Mouse (Mus musculus) myocyte (in vitro differentiated cells): Measurements from ENCODE around the gene Tmem100.

ENCODE experiments used
- CEBPB ChIP-seq: IDR thresholded peaks from 2 replicates; pipeline ENCODE4 v1.6.1; 2011; ENCODE audit warnings: mild to moderate bottlenecking, moderate library complexity; ENCODE audit not compliant: poor library complexity, insufficient read depth, severe bottlenecking
- E2F4 ChIP-seq: IDR thresholded peaks from one replicate; pipeline ENCODE4 v1.6.1; 2011; ENCODE audit warnings: mild to moderate bottlenecking, control low read depth, moderate library complexity; ENCODE audit not compliant: insufficient read depth
- MAX ChIP-seq: IDR thresholded peaks from one replicate; pipeline ENCODE4 v1.6.1; 2011; ENCODE audit warnings: low read depth, mild to moderate bottlenecking, control low read depth
- MYOD1 ChIP-seq, 3 experiments: IDR thresholded peaks; one replicate each; pipeline ENCODE4 v1.6.1; 2011; ENCODE audit warnings: control low read depth in 2 of 3, low read depth in 2 of 3, mild to moderate bottlenecking in 2 of 3, moderate library complexity in 1 of 3; ENCODE audit not compliant: insufficient read length in 2 of 3, control insufficient read depth in 1 of 3
- MYOG ChIP-seq, 3 experiments: IDR thresholded peaks; one replicate each; pipeline ENCODE4 v1.6.1; 2011; ENCODE audit warnings: control low read depth in 2 of 3, low read depth in 2 of 3, mild to moderate bottlenecking in 2 of 3; ENCODE audit not compliant: insufficient read length in 2 of 3, control insufficient read depth in 1 of 3, insufficient read depth in 1 of 3
- POLR2A ChIP-seq: IDR thresholded peaks from one replicate; pipeline ENCODE4 v1.6.1; 2011; ENCODE audit warnings: low read depth, mild to moderate bottlenecking, control low read depth, moderate library complexity; ENCODE audit not compliant: insufficient read length
- POLR2AphosphoS2 ChIP-seq: IDR thresholded peaks from one replicate; pipeline ENCODE4 v1.6.1; 2011; ENCODE audit warnings: low read depth, control low read depth; ENCODE audit not compliant: insufficient read length
- SRF ChIP-seq: IDR thresholded peaks from one replicate; pipeline ENCODE4 v1.6.1; 2011; ENCODE audit warnings: low read depth; ENCODE audit not compliant: control insufficient read depth, insufficient read length
- TCF12 ChIP-seq: IDR thresholded peaks from one replicate; pipeline ENCODE4 v1.6.1; 2011; ENCODE audit warnings: mild to moderate bottlenecking, control low read depth; ENCODE audit not compliant: poor library complexity, insufficient read depth, severe bottlenecking
- USF1 ChIP-seq: IDR thresholded peaks from one replicate; pipeline ENCODE4 v1.6.1; 2011; ENCODE audit warnings: low read depth, mild to moderate bottlenecking, control low read depth, moderate library complexity

DNA sequence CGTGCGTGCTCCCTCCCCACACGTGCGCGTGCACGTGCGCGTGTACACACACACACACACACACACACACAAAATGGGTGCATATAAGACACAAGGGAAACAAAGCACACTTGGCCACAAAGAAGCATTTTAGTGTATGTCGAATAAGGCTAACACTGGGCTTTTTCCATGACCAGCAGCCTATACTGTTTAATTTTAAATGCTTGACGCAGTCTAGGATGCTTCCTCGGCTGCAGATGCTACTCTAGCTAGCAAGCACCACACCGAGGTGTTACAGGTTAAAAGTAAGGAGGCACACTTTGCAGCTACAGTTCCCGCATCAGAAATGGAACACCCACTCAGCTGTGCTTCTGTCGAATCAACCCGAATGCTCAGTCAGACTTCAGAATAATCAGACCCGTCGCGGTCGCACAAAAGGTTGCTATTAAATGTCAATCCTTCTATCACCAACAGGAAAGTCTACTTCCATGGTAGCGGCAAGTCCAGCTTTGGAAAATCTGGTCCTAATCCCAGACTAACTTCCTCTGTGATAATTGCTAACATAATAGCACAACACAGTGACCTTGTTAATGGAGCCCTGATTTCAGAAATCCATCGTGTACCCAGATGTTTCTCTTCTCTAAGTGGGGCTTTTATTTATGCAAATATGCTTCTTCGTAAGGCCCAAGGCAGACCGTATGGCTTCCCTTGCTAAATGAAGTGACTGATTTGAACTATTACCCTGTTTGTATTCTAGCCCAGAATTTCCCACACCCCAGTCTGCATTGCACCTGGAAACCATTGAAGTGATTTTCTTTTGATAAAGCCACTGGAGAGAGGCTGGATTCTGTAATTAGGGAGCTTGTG lies 36.5 kb downstream of the Tmem100 start:
- TF ChIP-seq POLR2AphosphoS2 = no peak
- TF ChIP-seq POLR2A = no peak
- TF ChIP-seq TCF12 = no peak
- no peak for TF ChIP-seq USF1
- TF ChIP-seq MYOD1 (IDR thresholded peaks at IDR 0.05; ENCODE audit: control insufficient read depth in 1 of 3, insufficient read length in 2 of 3, low read depth in 2 of 3) = no peak
- no peak for TF ChIP-seq MAX
- no peak for TF ChIP-seq E2F4
- no peak for TF ChIP-seq CEBPB
- TF ChIP-seq SRF = no peak
- no peak for TF ChIP-seq MYOG (IDR thresholded peaks at IDR 0.05; ENCODE audit: control insufficient read depth in 1 of 3, insufficient read depth in 1 of 3, insufficient read length in 2 of 3, low read depth in 2 of 3)
